Mouse (Mus musculus): ENCODE measurements around the gene Vcam1. TPM values are rescaled to one million over a fixed set of nuclear protein-coding genes. Genes with fewer than 3 reads are reported as not detected.

The Vcam1 gene
- polyA plus RNA-seq, 1 experiment from 2014 or later, result 20.4 TPM

- in situ Hi-C loops (cut with MboI; ENCODE audit: low pct_unique_long_range_greater_than_20kb), result no loop called here
- ATAC-seq (no peak), DNase-seq (ENCODE audit: low read depth, low spot score) (no peak)
- ChIA-PET POLR2A (no interaction called here), CTCF (interaction anchor here (1.1 to 1.8 kb wide), 5 partner anchors 14 to 124 kb away, joined by 3 to 5 read pairs (median 4); no protein-coding TSS in a partner anchor)
- TF ChIP-seq CTCF (IDR thresholded peaks at IDR 0.05), result no peak
- H3K27me3 ChIP-seq, result no peaks in the 10 kb centered on the region
Observed at GRCm38 (mm10) chr3:116127281-116127680, 2.2 kb downstream of the Vcam1 start.

GRCm38 (mm10) chr3:116126508-116127190 is 2.8 kb downstream of the Vcam1 start:
- TF ChIP-seq CTCF (IDR thresholded peaks at IDR 0.05), result no peak
- CTCF ChIA-PET, result interaction anchor here (0.6 to 1.8 kb wide), 9 partner anchors 13 to 214 kb away, joined by 3 to 4 read pairs (median 3); no protein-coding TSS in a partner anchor
- in situ Hi-C loops (cut with MboI; ENCODE audit: low pct_unique_long_range_greater_than_20kb), result no loop called here
- ATAC-seq (no peak), DNase-seq (ENCODE audit: low read depth, low spot score) (no peak)
- H3K27me3 ChIP-seq, result no peaks in the 10 kb centered on the region
- POLR2A ChIA-PET, result interaction anchor here (1.3 kb wide), 1 partner anchor 12 kb away, joined by 3 read pairs; no protein-coding TSS in a partner anchor

GRCm38 (mm10) chr3:116126070-116126469 is 3.4 kb downstream of the Vcam1 start:
- in situ Hi-C loops (cut with MboI; ENCODE audit: low pct_unique_long_range_greater_than_20kb), result no loop called here
- TF ChIP-seq CTCF (IDR thresholded peaks at IDR 0.05), result no peak
- no peak for DNase-seq (ENCODE audit: low read depth, low spot score)
- ChIA-PET CTCF (interaction anchor here (0.6 to 1.3 kb wide), 6 partner anchors 17 to 214 kb away, joined by 3 to 4 read pairs (median 3); no protein-coding TSS in a partner anchor), POLR2A (interaction anchor here (1.3 kb wide), 1 partner anchor 12 kb away, joined by 3 read pairs; no protein-coding TSS in a partner anchor)
- ATAC-seq, result no peak
- no peaks in the 10 kb centered on the region for H3K27me3 ChIP-seq

- in situ Hi-C loops (cut with MboI; ENCODE audit: low pct_unique_long_range_greater_than_20kb), result no loop called here
- ATAC-seq (no peak), DNase-seq (ENCODE audit: low read depth, low spot score) (no peak)
- POLR2A ChIA-PET, result no interaction called here
- TF ChIP-seq CTCF (IDR thresholded peaks at IDR 0.05), result no peak
- CTCF ChIA-PET, result interaction anchor here (2.2 to 2.6 kb wide), 2 partner anchors 9 to 18 kb away, joined by 6 to 8 read pairs; no protein-coding TSS in a partner anchor
- H3K27me3 ChIP-seq, result no peaks in the 10 kb centered on the region
Observed at GRCm38 (mm10) chr3:116123827-116124226, 5.7 kb downstream of the Vcam1 start.

GRCm38 (mm10) chr3:116122696-116123095 is 6.8 kb downstream of the Vcam1 start:
- ChIA-PET CTCF (interaction anchor here (1.5 to 2.6 kb wide), 3 partner anchors 8 to 46 kb away, joined by 3 to 8 read pairs (median 6); no protein-coding TSS in a partner anchor), POLR2A (no interaction called here)
- ATAC-seq (no peak), DNase-seq (ENCODE audit: low read depth, low spot score) (no peak)
- no peaks in the 10 kb centered on the region for H3K27me3 ChIP-seq
- TF ChIP-seq CTCF (IDR thresholded peaks at IDR 0.05), result no peak
- in situ Hi-C loops (cut with MboI; ENCODE audit: low pct_unique_long_range_greater_than_20kb), result no loop called here

GRCm38 (mm10) chr3:116121026-116121425 is 8.5 kb downstream of the Vcam1 start:
- DNase-seq (ENCODE audit: low read depth, low spot score), result no peak
- in situ Hi-C loops (cut with MboI; ENCODE audit: low pct_unique_long_range_greater_than_20kb), result no loop called here
- no peak for ATAC-seq
- no peaks in the 10 kb centered on the region for H3K27me3 ChIP-seq
- POLR2A ChIA-PET, result interaction anchor here (0.6 to 1.2 kb wide), 2 partner anchors 9 to 42 kb away, joined by 3 to 4 read pairs; no protein-coding TSS in a partner anchor
- CTCF ChIA-PET, result interaction anchor here (1.0 to 1.6 kb wide), 4 partner anchors 9 to 23 kb away, joined by 3 to 6 read pairs (median 4); no protein-coding TSS in a partner anchor
- no peak for TF ChIP-seq CTCF (IDR thresholded peaks at IDR 0.05)

GRCm38 (mm10) chr3:116120391-116120790 is 9.1 kb downstream of the Vcam1 start:
- TF ChIP-seq CTCF (IDR thresholded peaks at IDR 0.05), result no peak
- DNase-seq (ENCODE audit: low read depth, low spot score), result no peak
- ATAC-seq, result no peak
- ChIA-PET CTCF (interaction anchor here (0.9 to 1.6 kb wide), 4 partner anchors 8 to 60 kb away, joined by 3 to 6 read pairs (median 4); no protein-coding TSS in a partner anchor), POLR2A (interaction anchor here (0.6 to 1.2 kb wide), 2 partner anchors 8 to 43 kb away, joined by 3 to 4 read pairs; no protein-coding TSS in a partner anchor)
- no peaks in the 10 kb centered on the region for H3K27me3 ChIP-seq
- in situ Hi-C loops (cut with MboI; ENCODE audit: low pct_unique_long_range_greater_than_20kb), result no loop called here

GRCm38 (mm10) chr3:116119162-116119561 is 10.3 kb downstream of the Vcam1 start:
- ChIA-PET CTCF (interaction anchor here (0.6 to 1.6 kb wide), 2 partner anchors 10 to 99 kb away, joined by 3 to 7 read pairs; partner anchors contain the start of gene Vcam1), POLR2A (no interaction called here)
- ATAC-seq, result no peak
- no peak for TF ChIP-seq CTCF (IDR thresholded peaks at IDR 0.05)
- H3K27me3 ChIP-seq, result no peaks in the 10 kb centered on the region
- no peak for DNase-seq (ENCODE audit: low read depth, low spot score)
- in situ Hi-C loops (cut with MboI; ENCODE audit: low pct_unique_long_range_greater_than_20kb), result no loop called here

GRCm38 (mm10) chr3:116117046-116117445 is 12.4 kb downstream of the Vcam1 start:
- TF ChIP-seq CTCF (IDR thresholded peaks at IDR 0.05), result no peak
- H3K27me3 ChIP-seq, result no peaks in the 10 kb centered on the region
- ATAC-seq (no peak), DNase-seq (ENCODE audit: low read depth, low spot score) (no peak)
- ChIA-PET CTCF (interaction anchor here (1.1 kb wide), 1 partner anchor 11 kb away, joined by 3 read pairs; no protein-coding TSS in a partner anchor), POLR2A (no interaction called here)
- in situ Hi-C loops (cut with MboI; ENCODE audit: low pct_unique_long_range_greater_than_20kb), result no loop called here

GRCm38 (mm10) chr3:116114249-116115188 is 15.0 kb downstream of the Vcam1 start:
- CTCF ChIA-PET, result interaction anchor here (0.8 to 3.0 kb wide), 13 partner anchors 9 to 298 kb away, joined by 3 to 10 read pairs (median 3); no protein-coding TSS in a partner anchor
- POLR2A ChIA-PET, result interaction anchor here (0.6 to 1.3 kb wide), 4 partner anchors 11 to 199 kb away, joined by 3 to 5 read pairs (median 4); no protein-coding TSS in a partner anchor
- no peaks in the 10 kb centered on the region for H3K27me3 ChIP-seq
- in situ Hi-C loops (cut with MboI; ENCODE audit: low pct_unique_long_range_greater_than_20kb), result no loop called here
- DNase-seq (ENCODE audit: low read depth, low spot score) (peak; percentile 51), ATAC-seq (peak; percentile 76)
- no peak for TF ChIP-seq CTCF (IDR thresholded peaks at IDR 0.05)

All from Patski (cell line).